Mouse (Mus musculus) left cerebral cortex, postnatal 14 days (tissue): ENCODE data around the gene Ankdd1a. TPM values are rescaled to one million over a fixed set of nuclear protein-coding genes. Genes with fewer than 3 reads are reported as not detected.

ENCODE experiments used
- total RNA-seq, 2 experiments: library from RNA; stranded (reverse); gene quantifications; 2 replicates each; pipeline ENCODE4 v1.2.3; 2021

Ankdd1a gene
- total RNA-seq, 2 experiments from 2014 or later, result 3.1 TPM

Other genes with a start within 250 kb of the Ankdd1a start
- 10 to 100 TPM; 27.3 to 28.3 TPM for gene Clpx, start 225.9 kb downstream of the Ankdd1a start, total RNA-seq
- 10 to 100 TPM; 21.5 to 22.6 TPM for gene Pdcd7, start 174.1 kb downstream of the Ankdd1a start, total RNA-seq
- gene Ubap1l, start 159.2 kb downstream of the Ankdd1a start, total RNA-seq, result 1 to 10 TPM; 3.3 to 3.7 TPM
- gene Kbtbd13, start 128.5 kb downstream of the Ankdd1a start, total RNA-seq, result under 1 TPM in 1 of 2 experiments, not detected in 1; 0.15 TPM
- 1 to 10 TPM; 2.6 to 3.3 TPM for gene Rasl12, start 121.7 kb downstream of the Ankdd1a start, total RNA-seq
- not detected for gene Slc51b, start 97.2 kb downstream of the Ankdd1a start, total RNA-seq
- 10 to 100 TPM; 16.3 to 18.5 TPM for gene Mtfmt, start 84.4 kb downstream of the Ankdd1a start, total RNA-seq
- gene Spg21, start 59.2 kb downstream of the Ankdd1a start, total RNA-seq, result 10 to 100 TPM; 27.0 to 27.8 TPM
- gene Plekho2, start 59.8 kb upstream of the Ankdd1a start, total RNA-seq, result 1 to 10 TPM; 6.5 to 9.6 TPM
- under 1 TPM; 0.42 to 0.82 TPM for gene Pif1, start 67.0 kb upstream of the Ankdd1a start, total RNA-seq
- 1 to 10 TPM; 1.8 to 2.3 TPM for gene Rbpms2, start 109.5 kb upstream of the Ankdd1a start, total RNA-seq
- 100 to 1,000 TPM; 240 to 243 TPM for gene Oaz2, start 147.8 kb upstream of the Ankdd1a start, total RNA-seq